Mouse (Mus musculus): Measurements from ENCODE around the gene BC024978. TPM values are rescaled to one million over a fixed set of nuclear protein-coding genes. Genes with fewer than 3 reads are reported as not detected.

The BC024978 gene
- polyA plus RNA-seq, 1 experiment from 2014 or later, result 1.7 TPM

GRCm38 (mm10) chr7:27164112-27164947 is 31.3 kb upstream of the BC024978 start:
- DNase-seq (ENCODE audit: low spot score) (no peak), ATAC-seq (ENCODE audit: low FRiP score, low TSS enrichment) (no peak)
- 0 out of 2 replicates have a peak, but pooled peaks cover 7% of the 10 kb centered on the region for H3K36me3 ChIP-seq (ENCODE audit: control insufficient read depth, insufficient read depth, low read length)
- H3K27ac ChIP-seq (replicated peaks), result no peak overlapping the region; the same call in 1 of the 2 replicates
- TF ChIP-seq EP300 (optimal IDR thresholded peaks at IDR 0.05) (no peak), CTCF (IDR thresholded peaks at IDR 0.05; ENCODE audit: low read depth) (no peak)
- peak overlapping the region; percentile 50; the same call in 1 of the 2 replicates for H3K9ac ChIP-seq (ENCODE audit: low read length)
- H3K27me3 ChIP-seq (ENCODE audit: control insufficient read depth, insufficient read depth, low read length), result no peaks in the 10 kb centered on the region
- H3K9me3 ChIP-seq (ENCODE audit: control insufficient read depth, low read length), result no peaks in the 10 kb centered on the region
- peak overlapping the region; percentile 84 for H3K4me3 ChIP-seq (ENCODE audit: low read depth, low read length)
- peaks cover 5% of the 10 kb centered on the region; the same call in 1 of the 2 replicates for H3K4me1 ChIP-seq (replicated peaks; ENCODE audit: control insufficient read depth, insufficient read depth)
- WGBS, result 71% methylated on average over 33 of the region's 33 CpGs
- H3K4me2 ChIP-seq (replicated peaks; ENCODE audit: low read depth), result peak overlapping the region; percentile 78

- Histone ChIP-seq H3K4me2 (replicated peaks; ENCODE audit: low read depth) (peak overlapping the region; percentile 78), H3K36me3 (ENCODE audit: control insufficient read depth, insufficient read depth, low read length) (0 out of 2 replicates have a peak, but pooled peaks cover 5% of the 10 kb centered on the region), H3K27me3 (ENCODE audit: control insufficient read depth, insufficient read depth, low read length) (no peaks in the 10 kb centered on the region), H3K9me3 (ENCODE audit: control insufficient read depth, low read length) (no peaks in the 10 kb centered on the region), H3K4me3 (ENCODE audit: low read depth, low read length) (peak overlapping the region; percentile 84), H3K4me1 (replicated peaks; ENCODE audit: control insufficient read depth, insufficient read depth) (peaks cover 5% of the 10 kb centered on the region; the same call in 1 of the 2 replicates), H3K27ac (replicated peaks) (peak overlapping the region; percentile 99), H3K9ac (ENCODE audit: low read length) (peak overlapping the region; percentile 94)
- 58% methylated on average over 23 of the region's 23 CpGs for WGBS
- ATAC-seq (ENCODE audit: low FRiP score, low TSS enrichment), result no peak
- no peak for TF ChIP-seq EP300 (optimal IDR thresholded peaks at IDR 0.05)
- no peak for TF ChIP-seq CTCF (IDR thresholded peaks at IDR 0.05; ENCODE audit: low read depth)
- DNase-seq (ENCODE audit: low spot score), result no peak
These were observed 30.4 kb upstream of the BC024978 start for GRCm38 (mm10) chr7:27165007-27165655.

GRCm38 (mm10) chr7:27165696-27166095 is 29.9 kb upstream of the BC024978 start:
- Histone ChIP-seq H3K27ac (replicated peaks) (peak overlapping the region; percentile 99), H3K4me2 (replicated peaks; ENCODE audit: low read depth) (peak overlapping the region; percentile 78), H3K9me3 (ENCODE audit: control insufficient read depth, low read length) (no peaks in the 10 kb centered on the region), H3K4me1 (replicated peaks; ENCODE audit: control insufficient read depth, insufficient read depth) (peaks cover 3% of the 10 kb centered on the region; the same call in 1 of the 2 replicates), H3K27me3 (ENCODE audit: control insufficient read depth, insufficient read depth, low read length) (no peaks in the 10 kb centered on the region), H3K4me3 (ENCODE audit: low read depth, low read length) (peak overlapping the region; percentile 84), H3K9ac (ENCODE audit: low read length) (peak overlapping the region; percentile 94), H3K36me3 (ENCODE audit: control insufficient read depth, insufficient read depth, low read length) (0 out of 2 replicates have a peak, but pooled peaks cover 5% of the 10 kb centered on the region)
- ATAC-seq (ENCODE audit: low FRiP score, low TSS enrichment) (no peak), DNase-seq (ENCODE audit: low spot score) (no peak)
- TF ChIP-seq EP300 (optimal IDR thresholded peaks at IDR 0.05) (no peak), CTCF (IDR thresholded peaks at IDR 0.05; ENCODE audit: low read depth) (no peak)
- 3% methylated on average over 8 of the region's 8 CpGs for WGBS

GRCm38 (mm10) chr7:27166229-27166613 is 29.4 kb upstream of the BC024978 start:
- TF ChIP-seq EP300 (optimal IDR thresholded peaks at IDR 0.05) (no peak), CTCF (IDR thresholded peaks at IDR 0.05; ENCODE audit: low read depth) (no peak)
- Histone ChIP-seq H3K4me3 (ENCODE audit: low read depth, low read length) (peak overlapping the region; percentile 84), H3K9me3 (ENCODE audit: control insufficient read depth, low read length) (no peaks in the 10 kb centered on the region), H3K27ac (replicated peaks) (peak overlapping the region; percentile 99), H3K9ac (ENCODE audit: low read length) (peak overlapping the region; percentile 94), H3K4me2 (replicated peaks; ENCODE audit: low read depth) (peak overlapping the region; percentile 78), H3K27me3 (ENCODE audit: control insufficient read depth, insufficient read depth, low read length) (no peaks in the 10 kb centered on the region), H3K4me1 (replicated peaks; ENCODE audit: control insufficient read depth, insufficient read depth) (peaks cover 3% of the 10 kb centered on the region; the same call in 1 of the 2 replicates), H3K36me3 (ENCODE audit: control insufficient read depth, insufficient read depth, low read length) (0 out of 2 replicates have a peak, but pooled peaks cover 5% of the 10 kb centered on the region)
- ATAC-seq (ENCODE audit: low FRiP score, low TSS enrichment) (peak; percentile 80), DNase-seq (ENCODE audit: low spot score) (peak; percentile 90)
- WGBS, result 0% methylated on average over 15 of the region's 43 CpGs

GRCm38 (mm10) chr7:27166614-27167474 is 28.7 kb upstream of the BC024978 start, which contains the start of gene Egln2:
TSS of gene Egln2 (minus strand) at chr7:27166802.
- H3K9ac ChIP-seq (ENCODE audit: low read length), result peak within 1 kb of the TSS; percentile 94
- no peaks in the 10 kb centered on the region for H3K9me3 ChIP-seq (ENCODE audit: control insufficient read depth, low read length)
- TF ChIP-seq EP300 (optimal IDR thresholded peaks at IDR 0.05) (no peak), CTCF (IDR thresholded peaks at IDR 0.05; ENCODE audit: low read depth) (no peak)
- H3K4me2 ChIP-seq (replicated peaks; ENCODE audit: low read depth), result peak within 1 kb of the TSS; percentile 78
- peaks cover 3% of the 10 kb centered on the region; the same call in 1 of the 2 replicates for H3K4me1 ChIP-seq (replicated peaks; ENCODE audit: control insufficient read depth, insufficient read depth)
- peak within 1 kb of the TSS; percentile 84 for H3K4me3 ChIP-seq (ENCODE audit: low read depth, low read length)
- H3K27ac ChIP-seq (replicated peaks), result peak within 1 kb of the TSS; percentile 99
- DNase-seq (ENCODE audit: low spot score), result peak; percentile 95
- 0 out of 2 replicates have a peak, but pooled peaks cover 5% of the 10 kb centered on the region for H3K36me3 ChIP-seq (ENCODE audit: control insufficient read depth, insufficient read depth, low read length)
- 2% methylated on average over 48 of the region's 61 CpGs for whole genome bisulfite sequencing
- peak; percentile 85 for ATAC-seq (ENCODE audit: low FRiP score, low TSS enrichment)
- no peaks in the 10 kb centered on the region for H3K27me3 ChIP-seq (ENCODE audit: control insufficient read depth, insufficient read depth, low read length)

Data from stomach, postnatal 0 days (tissue).